9 mouse cellular contexts compared by ENCODE assay signal in genomic region chr1:155145620-155146019, GRCm38 (mm10). TPM values are rescaled to one million over a fixed set of nuclear protein-coding genes. Genes with fewer than 3 reads are reported as not detected.
A peak's percentile ranks its signal among the peaks of the same experiment; 100 is the strongest.
DNase-seq lines count a peak whose midpoint lies in the region; ATAC-seq and TF ChIP-seq lines count a peak whose summit lies in the region.
"Had no signal": no experiment of that assay in that cellular context is flagged by ENCODE, and none has a peak within 500 bp of the region (broad histone marks: within the 10 kb centered on the region; RNA-seq: fewer than 3 reads in every experiment).

No protein-coding gene starts in this region.

- TF ChIP-seq CTCF in heart, adult 2 months (IDR thresholded peaks at IDR 0.05) = no peak
- TF ChIP-seq CTCF in Patski (IDR thresholded peaks at IDR 0.05) = no peak

- peak overlapping the region; percentile 12 for H3K9ac ChIP-seq in heart, adult 2 months (ENCODE audit: low read depth, low read length)
- H3K9ac ChIP-seq in intestine, embryonic 15.5 days = no peak overlapping the region
- H3K9ac ChIP-seq: neural tube, embryonic 13.5 days had no signal

- POLR2A ChIA-PET in Patski (lab: Charles Lee) = interaction anchor here (0.7 to 2.7 kb wide), 4 partner anchors 11 to 94 kb away, joined by 3 to 12 read pairs (median 4); partner anchors contain the start of gene Ier5

- TF ChIP-seq POLR2A in heart, adult 2 months (IDR thresholded peaks at IDR 0.05; ENCODE audit: insufficient read depth, low read depth, low read length) = no peak

- WGBS in heart, adult 2 months = 29% methylated on average over 6 of the region's 6 CpGs
- WGBS in intestine, embryonic 15.5 days = 32% methylated on average over 6 of the region's 6 CpGs

- H3K4me1 ChIP-seq in heart, adult 2 months (ENCODE audit: control insufficient read depth, insufficient read depth, low read length) = peaks cover 2% of the 10 kb centered on the region; the same call in 1 of the 2 replicates
- 0 out of 2 replicates have a peak, but pooled peaks cover 2% of the 10 kb centered on the region for H3K4me1 ChIP-seq in intestine, embryonic 15.5 days (replicated peaks)
- H3K4me1 ChIP-seq: neural tube, embryonic 13.5 days had no signal

- peak overlapping the region; percentile 61 for H3K4me2 ChIP-seq in intestine, embryonic 15.5 days (replicated peaks)

- CTCF ChIA-PET in Patski (lab: Charles Lee) = interaction anchor here (1.0 to 1.9 kb wide), 7 partner anchors 9 to 97 kb away, joined by 3 to 5 read pairs (median 3); partner anchors contain the start of gene Stx6

- in situ Hi-C loops in Patski (cut with MboI; ENCODE audit: low pct_unique_long_range_greater_than_20kb) = no loop called here

- intact Hi-C loops in heart, adult 2 months (cut with DNase I) = no loop called here
- intact Hi-C loops in heart, postnatal 36 days (cut with DNase I) = no loop called here

- H3K4me3 ChIP-seq in heart, adult 2 months = peak overlapping the region; percentile 49
- H3K4me3 ChIP-seq in intestine, embryonic 15.5 days (replicated peaks) = peak overlapping the region; percentile 38

- no peak for TF ChIP-seq EP300 in heart, adult 2 months (IDR thresholded peaks at IDR 0.05; ENCODE audit: insufficient read depth, low read depth, low read length)

- H3K36me3 ChIP-seq in heart, adult 2 months (ENCODE audit: control insufficient read depth, insufficient read depth, low read length) = no peaks in the 10 kb centered on the region
- H3K36me3 ChIP-seq in intestine, embryonic 15.5 days = no peaks in the 10 kb centered on the region
- H3K36me3 ChIP-seq: neural tube, embryonic 13.5 days had no signal

- H3K27me3 ChIP-seq in heart, adult 2 months (ENCODE audit: control insufficient read depth, insufficient read depth, low read length) = no peaks in the 10 kb centered on the region
- H3K27me3 ChIP-seq in Patski = no peaks in the 10 kb centered on the region
- H3K27me3 ChIP-seq in intestine, embryonic 15.5 days (replicated peaks) = no peaks in the 10 kb centered on the region
- H3K27me3 ChIP-seq: neural tube, embryonic 13.5 days had no signal

- DNase-seq in heart, adult 2 months = peak in 1 of 2 experiments; percentile 40
- DNase-seq in heart, postnatal 36 days = no peak
- DNase-seq in Patski (ENCODE audit: low read depth, low spot score) = no peak
- peak; percentile 12 for DNase-seq in mesoderm, embryonic 11.5 days (ENCODE audit: low read depth, low spot score)
- no peak for DNase-seq in layer of hippocampus, adult 18-20 months (ENCODE audit: low spot score in 2 of 2)
- no peak for DNase-seq in frontal cortex, adult 2 months (ENCODE audit: extremely low spot score in 1 of 2, low spot score in 1 of 2)

- H3K79me2 ChIP-seq in heart, adult 2 months (replicated peaks; ENCODE audit: control insufficient read depth, insufficient read depth, low read length) = no peaks in the 10 kb centered on the region; the same call in 1 of the 2 replicates

- H3K27ac ChIP-seq in heart, adult 2 months = peak overlapping the region; percentile 79
- peak overlapping the region; percentile 54 for H3K27ac ChIP-seq in intestine, embryonic 15.5 days
- H3K27ac ChIP-seq: neural tube, embryonic 13.5 days had no signal

- no peaks in the 10 kb centered on the region for H3K9me3 ChIP-seq in intestine, embryonic 15.5 days
- H3K9me3 ChIP-seq: neural tube, embryonic 13.5 days had no signal

- ATAC-seq in Patski = peak; percentile 31
- ATAC-seq in intestine, embryonic 15.5 days = no peak
- ATAC-seq in frontal cortex, adult (ENCODE audit: low TSS enrichment) = no peak

RNA-seq across cellular contexts. Expression of gene Mr1, which starts 1.0 kb away (rescaled TPM):
- 1 to 10 TPM; 6.5 to 6.7 TPM for total RNA-seq in heart, adult 2 months (2021)
- polyA plus RNA-seq in heart, adult 2 months (2012; rRNA removed) = 6.1 and 11.9 TPM in 2 replicates
- total RNA-seq in heart, postnatal 36 days (2021) = 1 to 10 TPM; 6.4 to 8.5 TPM
- polyA plus RNA-seq in Patski (2021) = 28.4 TPM
- polyA plus RNA-seq in intestine, embryonic 15.5 days (2015; fragmentation: Nextera tagmentation; extraction: Ambion mirVana) = 5.4 and 5.9 TPM in 2 replicates
- 1 to 10 TPM; 3.8 to 4.1 TPM for total RNA-seq in layer of hippocampus, adult 18-20 months (2021)
- 5.2 and 6.3 TPM in 2 replicates for polyA plus RNA-seq in frontal cortex, adult 2 months (2012; rRNA removed)

RNA-seq across cellular contexts. Expression of gene Stx6, which starts 12.9 kb away (rescaled TPM):
- total RNA-seq in heart, adult 2 months (2021) = 10 to 100 TPM; 22.2 to 23.0 TPM
- 18.0 and 19.0 TPM in 2 replicates for polyA plus RNA-seq in heart, adult 2 months (2012; rRNA removed)
- total RNA-seq in heart, postnatal 36 days (2021) = 10 to 100 TPM; 19.9 to 23.8 TPM
- 52.1 TPM for polyA plus RNA-seq in Patski (2021)
- 52.9 and 54.2 TPM in 2 replicates for polyA plus RNA-seq in intestine, embryonic 15.5 days (2015; fragmentation: Nextera tagmentation; extraction: Ambion mirVana)
- 100 to 1,000 TPM; 122 to 129 TPM for total RNA-seq in layer of hippocampus, adult 18-20 months (2021)
- polyA plus RNA-seq in frontal cortex, adult 2 months (2012; rRNA removed) = 96.1 and 112 TPM in 2 replicates

RNA-seq across cellular contexts. Expression of gene Ier5, which starts 46.2 kb away (rescaled TPM):
- total RNA-seq in heart, adult 2 months (2021) = 10 to 100 TPM; 12.5 to 16.8 TPM
- 9.8 and 13.5 TPM in 2 replicates for polyA plus RNA-seq in heart, adult 2 months (2012; rRNA removed)
- 10 to 100 TPM; 13.2 to 15.5 TPM for total RNA-seq in heart, postnatal 36 days (2021)
- 43.2 TPM for polyA plus RNA-seq in Patski (2021)
- 3.8 and 4.8 TPM in 2 replicates for polyA plus RNA-seq in intestine, embryonic 15.5 days (2015; fragmentation: Nextera tagmentation; extraction: Ambion mirVana)
- 10 to 100 TPM; 32.3 to 36.2 TPM for total RNA-seq in layer of hippocampus, adult 18-20 months (2021)
- polyA plus RNA-seq in frontal cortex, adult 2 months (2012; rRNA removed) = 33.2 and 37.6 TPM in 2 replicates
